Mouse (Mus musculus) splenic B cell, adult 2 months (primary cell): Measurements from ENCODE around the gene Pdgfc.
A peak's percentile ranks its signal among the peaks of the same experiment; 100 is the strongest.

ENCODE experiments used
- DNase-seq: peaks from one replicate; pipeline ENCODE4 v3.0.0-alpha.2; 2011; ENCODE audit warnings: low read depth, low spot score
- H3K27me3 ChIP-seq: 2 replicates; pipeline ENCODE4 v1.6.1; 2012; ENCODE audit warnings: mild to moderate bottlenecking, low read length, moderate library complexity, mixed read lengths; ENCODE audit not compliant: control insufficient read depth, poor library complexity, insufficient read depth, severe bottlenecking
- H3K36me3 ChIP-seq: 2 replicates; pipeline ENCODE4 v1.6.1; 2012; ENCODE audit warnings: mild to moderate bottlenecking, low read length, moderate library complexity, mixed read lengths; ENCODE audit not compliant: control insufficient read depth, poor library complexity, insufficient read depth, severe bottlenecking

The Pdgfc gene

GRCm38 (mm10) chr3:81034336-81035102, 1.7 kb upstream of the Pdgfc start:
- DNase-seq, result no peak
- Histone ChIP-seq H3K36me3 (no peaks in the 10 kb centered on the region), H3K27me3 (no peaks in the 10 kb centered on the region)

- DNase-seq, result peak; percentile 41
- Histone ChIP-seq H3K27me3 (no peaks in the 10 kb centered on the region), H3K36me3 (no peaks in the 10 kb centered on the region)
Observed at GRCm38 (mm10) chr3:81036554-81037311, 517 bp downstream of the Pdgfc start.

- Histone ChIP-seq H3K36me3 (no peaks in the 10 kb centered on the region), H3K27me3 (no peaks in the 10 kb centered on the region)
- DNase-seq, result peak; percentile 31
Observed at GRCm38 (mm10) chr3:81037312-81037859, 1.2 kb downstream of the Pdgfc start.

- Histone ChIP-seq H3K27me3 (no peaks in the 10 kb centered on the region; the same call in 1 of the 2 replicates), H3K36me3 (no peaks in the 10 kb centered on the region)
- peak; percentile 80 for DNase-seq
Observed at GRCm38 (mm10) chr3:81039131-81039653, 3.0 kb downstream of the Pdgfc start.

GRCm38 (mm10) chr3:81044653-81045343, 8.6 kb downstream of the Pdgfc start:
- H3K36me3 ChIP-seq, result no peaks in the 10 kb centered on the region
- DNase-seq, result no peak
- no peaks in the 10 kb centered on the region; the same call in 1 of the 2 replicates for H3K27me3 ChIP-seq

GRCm38 (mm10) chr3:81045344-81046050, 9.3 kb downstream of the Pdgfc start:
- Histone ChIP-seq H3K36me3 (no peaks in the 10 kb centered on the region), H3K27me3 (no peaks in the 10 kb centered on the region; the same call in 1 of the 2 replicates)
- no peak for DNase-seq

- Histone ChIP-seq H3K27me3 (no peaks in the 10 kb centered on the region; the same call in 1 of the 2 replicates), H3K36me3 (no peaks in the 10 kb centered on the region)
- DNase-seq, result no peak
Observed at GRCm38 (mm10) chr3:81046652-81047607, 10.7 kb downstream of the Pdgfc start.

GRCm38 (mm10) chr3:81051522-81051921, 15.3 kb downstream of the Pdgfc start:
- no peak for DNase-seq
- Histone ChIP-seq H3K36me3 (no peaks in the 10 kb centered on the region), H3K27me3 (no peaks in the 10 kb centered on the region)

GRCm38 (mm10) chr3:81052422-81052821, 16.2 kb downstream of the Pdgfc start:
- Histone ChIP-seq H3K36me3 (no peaks in the 10 kb centered on the region), H3K27me3 (no peaks in the 10 kb centered on the region)
- no peak for DNase-seq

GRCm38 (mm10) chr3:81054074-81054473, 17.9 kb downstream of the Pdgfc start:
- DNase-seq, result peak; percentile 16
- H3K27me3 ChIP-seq, result no peaks in the 10 kb centered on the region
- no peaks in the 10 kb centered on the region for H3K36me3 ChIP-seq

GRCm38 (mm10) chr3:81057719-81058118, 21.5 kb downstream of the Pdgfc start:
- Histone ChIP-seq H3K36me3 (no peaks in the 10 kb centered on the region), H3K27me3 (no peaks in the 10 kb centered on the region)
- no peak for DNase-seq

GRCm38 (mm10) chr3:81058527-81059031, 22.4 kb downstream of the Pdgfc start:
- Histone ChIP-seq H3K36me3 (no peaks in the 10 kb centered on the region), H3K27me3 (no peaks in the 10 kb centered on the region)
- DNase-seq, result no peak

GRCm38 (mm10) chr3:81068550-81068949, 32.3 kb downstream of the Pdgfc start:
- H3K36me3 ChIP-seq, result no peaks in the 10 kb centered on the region

More at GRCm38 (mm10) chr3:81068550-81068949, 32.3 kb downstream of the Pdgfc start:
- DNase-seq, result no peak
- H3K27me3 ChIP-seq, result no peaks in the 10 kb centered on the region
